Mouse (Mus musculus) olfactory bulb, adult 2 months (tissue): ENCODE data around the gene Upf1. TPM values are rescaled to one million over a fixed set of nuclear protein-coding genes. Genes with fewer than 3 reads are reported as not detected.

Experiments
- H3K27ac ChIP-seq: fragments of 200-500 bp; 2 replicates; pipeline ENCODE4 v1.5.1; 2012; ENCODE audit warnings: low read depth, low read length; ENCODE audit not compliant: insufficient read depth
- H3K4me1 ChIP-seq: fragments of 200-500 bp; 2 replicates; pipeline ENCODE4 v1.6.1; 2012; ENCODE audit warnings: low read length; ENCODE audit not compliant: control insufficient read depth, insufficient read depth
- H3K4me3 ChIP-seq: fragments of 200-500 bp; 2 replicates; pipeline ENCODE4 v1.5.1; 2012; ENCODE audit warnings: mild to moderate bottlenecking, low read depth, low read length, moderate library complexity; ENCODE audit not compliant: insufficient read depth
- CTCF ChIP-seq: fragments of 200-500 bp; IDR thresholded peaks from 2 replicates; pipeline ENCODE4 v1.5.1; 2012; ENCODE audit warnings: low read depth, mild to moderate bottlenecking, low read length, moderate library complexity; ENCODE audit not compliant: insufficient read depth
- POLR2A ChIP-seq: fragments of 200-500 bp; IDR thresholded peaks from 2 replicates; pipeline ENCODE4 v1.6.1; 2012; ENCODE audit warnings: mild to moderate bottlenecking, low read depth, low read length, moderate library complexity; ENCODE audit not compliant: insufficient read depth
- WGBS: fragments of 180-500 bp; shearing (Covaris S2); methylation state at CpG from one replicate; pipeline ENCODE4 v1.1.7; 2018; 5-methylcytosine and 5-hydroxymethylcytosine counted together
- polyA plus RNA-seq: library from polyadenylated mRNA; stranded (reverse); fragments of >200 nt; gene quantifications from 2 replicates; pipeline ENCODE4 v1.2.4, GENCODE M21; 2012; ENCODE audit warnings: low replicate concordance; ENCODE audit not compliant: missing spikeins, insufficient read depth, insufficient read length

The Upf1 gene
- polyA plus RNA-seq, 1 experiment, result not detected

GRCm38 (mm10) chr8:70377049-70377448 lies 24.0 kb upstream of the Upf1 start:
- Histone ChIP-seq H3K27ac (no peak overlapping the region), H3K4me1 (peaks cover 26% of the 10 kb centered on the region), H3K4me3 (no peak overlapping the region)
- WGBS, result 11% methylated on average over 15 of the region's 15 CpGs
- no peak for TF ChIP-seq POLR2A
- no peak for TF ChIP-seq CTCF

DNA sequence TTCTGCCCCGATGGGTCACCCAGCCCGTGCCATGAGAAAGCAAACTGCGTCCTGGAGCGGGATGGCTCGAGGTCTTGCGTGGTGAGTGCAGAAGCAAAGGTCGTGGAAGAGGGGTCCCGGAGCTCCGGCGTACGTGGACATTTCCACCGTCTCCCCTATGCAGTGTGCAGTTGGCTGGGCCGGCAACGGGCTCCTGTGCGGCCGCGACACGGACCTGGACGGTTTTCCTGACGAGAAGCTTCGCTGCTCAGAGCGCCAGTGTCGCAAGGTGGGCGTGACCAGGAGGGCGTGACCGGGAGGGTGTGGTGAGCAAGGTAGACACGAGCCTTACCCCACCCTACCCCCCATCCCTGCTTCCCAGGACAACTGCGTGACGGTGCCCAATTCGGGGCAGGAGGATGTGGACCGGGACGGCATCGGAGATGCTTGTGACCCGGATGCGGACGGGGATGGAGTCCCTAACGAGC lies 23.2 kb upstream of the Upf1 start:
- H3K27ac ChIP-seq, result no peak overlapping the region
- peaks cover 26% of the 10 kb centered on the region for H3K4me1 ChIP-seq
- 6% methylated on average over 37 of the region's 37 CpGs for WGBS
- TF ChIP-seq POLR2A, result no peak
- no peak for TF ChIP-seq CTCF
- H3K4me3 ChIP-seq, result no peak overlapping the region

DNA sequence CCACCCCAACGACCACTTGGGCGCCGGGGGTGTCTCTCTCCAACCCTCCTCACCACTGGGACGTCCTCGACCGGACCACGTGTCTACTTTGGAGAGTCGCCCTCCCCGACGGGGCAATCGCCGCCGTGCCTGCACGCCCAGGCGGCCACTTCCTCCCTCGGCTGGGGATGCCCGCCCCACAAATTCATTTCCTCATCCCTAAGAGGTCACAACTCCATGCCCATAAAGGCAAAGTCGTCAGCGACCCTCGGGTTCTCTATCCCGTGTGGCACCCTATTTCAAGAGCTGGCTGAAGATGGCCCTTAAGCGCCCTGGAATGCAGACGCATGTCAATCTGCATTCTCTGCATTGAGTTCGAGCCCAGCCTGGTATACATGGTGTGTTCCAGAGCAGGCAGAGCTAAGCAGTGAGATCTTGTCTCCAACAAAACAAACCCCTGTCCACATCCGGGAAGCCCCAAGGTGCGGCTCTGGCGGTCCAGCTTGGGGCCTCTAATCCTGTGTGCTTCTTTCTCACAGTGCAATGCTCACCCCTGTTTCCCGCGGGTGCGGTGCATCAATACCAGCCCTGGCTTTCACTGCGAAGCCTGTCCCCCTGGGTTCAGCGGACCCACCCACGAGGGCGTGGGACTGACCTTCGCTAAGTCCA lies 22.3 kb upstream of the Upf1 start:
- no peak overlapping the region for H3K27ac ChIP-seq
- no peak for TF ChIP-seq POLR2A
- no peak overlapping the region for H3K4me3 ChIP-seq
- peaks cover 26% of the 10 kb centered on the region for H3K4me1 ChIP-seq
- WGBS, result 5% methylated on average over 35 of the region's 35 CpGs

- Histone ChIP-seq H3K4me3 (peak overlapping the region; percentile 11; the same call in 1 of the 2 replicates), H3K27ac (no peak overlapping the region), H3K4me1 (peaks cover 26% of the 10 kb centered on the region)
- TF ChIP-seq CTCF, result no peak
- TF ChIP-seq POLR2A, result no peak
- under 1% methylated on average over 53 of the region's 53 CpGs for WGBS
Observed at GRCm38 (mm10) chr8:70374318-70374927, 21.3 kb upstream of the Upf1 start.

GRCm38 (mm10) chr8:70373397-70374317 lies 20.6 kb upstream of the Upf1 start, which contains the start of gene Comp:
TSS of gene Comp (plus strand) at chr8:70373558.
- no peak within 1 kb of the TSS for H3K27ac ChIP-seq
- peak within 1 kb of the TSS; percentile 11; the same call in 1 of the 2 replicates for H3K4me3 ChIP-seq
- H3K4me1 ChIP-seq, result peaks cover 26% of the 10 kb centered on the region
- no peak for TF ChIP-seq POLR2A
- no peak for TF ChIP-seq CTCF
- 9% methylated on average over 47 of the region's 47 CpGs for WGBS

- no peak for TF ChIP-seq CTCF
- no peak for TF ChIP-seq POLR2A
- WGBS, result 48% methylated on average over 6 of the region's 6 CpGs
- Histone ChIP-seq H3K4me3 (no peak overlapping the region), H3K27ac (no peak overlapping the region), H3K4me1 (peaks cover 26% of the 10 kb centered on the region)
Observed at GRCm38 (mm10) chr8:70371951-70372350, 18.9 kb upstream of the Upf1 start.

GRCm38 (mm10) chr8:70370476-70370875 lies 17.4 kb upstream of the Upf1 start:
- TF ChIP-seq CTCF (no peak), POLR2A (no peak)
- no peak overlapping the region for H3K27ac ChIP-seq
- no peak overlapping the region for H3K4me3 ChIP-seq
- WGBS, result 75% methylated on average over 7 of the region's 7 CpGs
- peaks cover 16% of the 10 kb centered on the region for H3K4me1 ChIP-seq

DNA sequence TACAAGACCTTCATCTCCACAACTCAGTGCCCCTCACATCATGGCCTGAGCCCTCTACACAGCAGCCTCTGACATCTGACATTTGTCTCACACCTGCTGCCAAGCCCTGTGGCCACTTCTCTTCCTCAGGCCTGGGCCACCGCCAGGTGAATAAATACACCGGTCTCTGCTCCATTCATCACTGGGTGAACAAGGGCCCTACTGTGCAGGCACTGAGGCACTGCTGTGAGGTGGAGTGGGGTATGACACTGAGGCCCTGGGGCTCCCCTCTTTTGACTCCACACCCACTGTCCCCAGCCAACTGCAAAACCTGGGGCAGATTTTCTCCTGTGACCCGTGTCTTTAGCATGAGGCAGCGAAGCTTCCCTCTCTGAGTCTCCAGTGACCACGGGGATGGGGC lies 13.5 kb upstream of the Upf1 start:
- no peak overlapping the region for H3K27ac ChIP-seq
- 68% methylated on average over 5 of the region's 5 CpGs for WGBS
- H3K4me3 ChIP-seq, result no peak overlapping the region
- TF ChIP-seq CTCF (no peak), POLR2A (no peak)
- H3K4me1 ChIP-seq, result no peaks in the 10 kb centered on the region
